Mouse (Mus musculus) inflammation-experienced regulatory T-cells, adult 16 weeks (primary cell): ENCODE measurements around the gene Znfx1. TPM values are rescaled to one million over a fixed set of nuclear protein-coding genes. Genes with fewer than 3 reads are reported as not detected.

ENCODE experiments used
- polyA plus RNA-seq: library from polyadenylated mRNA; unstranded; fragments of 100-300 nt; shearing (Covaris generic); gene quantifications from one replicate; pipeline ENCODE4 v1.2.1, GENCODE M21; 2017

Znfx1 gene
- polyA plus RNA-seq, result 64.2 TPM

GRCm38 (mm10) chr2:167062965-167063880 lies at the start of gene Znfx1:
Znfx1 (minus strand) TSS chr2:167063015.

GRCm38 (mm10) chr2:167014702-167015381 lies 48.0 kb downstream of the Znfx1 start, which contains the start of gene Ddx27:
Ddx27 (plus strand) TSS chr2:167015193.

GRCm38 (mm10) chr2:166995796-166996532 lies 66.9 kb downstream of the Znfx1 start, which contains the start of gene Stau1:
Stau1 (minus strand) TSS chr2:166996299.

Other genes with a start within 250 kb of the Znfx1 start
- 89.4 TPM for gene Cse1l, start 157.0 kb downstream of the Znfx1 start, polyA plus RNA-seq
- 101 TPM for gene Stau1, start 66.7 kb downstream of the Znfx1 start, polyA plus RNA-seq
- gene Ddx27, start 47.8 kb downstream of the Znfx1 start, polyA plus RNA-seq, result 94.6 TPM
- gene Kcnb1, start 127.1 kb upstream of the Znfx1 start, polyA plus RNA-seq, result 1.1 TPM
- gene Ptgis, start 177.6 kb upstream of the Znfx1 start, polyA plus RNA-seq, result 0.50 TPM